Mouse (Mus musculus) heart, postnatal 0 days (tissue): ENCODE measurements around the gene Endou. TPM values are rescaled to one million over a fixed set of nuclear protein-coding genes. Genes with fewer than 3 reads are reported as not detected.

ENCODE experiments used
- ATAC-seq: fragments of 200-750 bp; cut with Nextera tagmentation; 2 replicates; pipeline ENCODE4 v1.8.0; 2017; ENCODE audit warnings: low read depth, moderate number of reproducible peaks, moderate library complexity; ENCODE audit not compliant: insufficient read depth
- DNase-seq: peaks from one replicate; pipeline ENCODE4 v3.0.0-alpha.2; 2016; ENCODE audit warnings: low spot score
- H3K27ac ChIP-seq: fragments of 300-500 bp; sonication (generic); 2 replicates; pipeline ENCODE4 v1.5.1; 2014; ENCODE audit warnings: low read depth, mild to moderate bottlenecking
- H3K27me3 ChIP-seq: fragments of 300-500 bp; sonication (generic); 2 replicates; pipeline ENCODE4 v1.6.1; 2014; ENCODE audit warnings: low read length, mixed read lengths; ENCODE audit not compliant: control insufficient read depth, insufficient read depth
- H3K36me3 ChIP-seq: fragments of 300-500 bp; sonication (generic); replicated peaks from 2 replicates; pipeline ENCODE4 v1.6.1; 2014; ENCODE audit warnings: low read length, mixed read lengths; ENCODE audit not compliant: control insufficient read depth, insufficient read depth
- H3K4me1 ChIP-seq: fragments of 300-500 bp; sonication (generic); 2 replicates; pipeline ENCODE4 v1.6.1; 2014; ENCODE audit warnings: antibody characterized with exemption; ENCODE audit not compliant: control insufficient read depth, insufficient read depth
- H3K4me2 ChIP-seq: fragments of 300-500 bp; sonication (generic); 2 replicates; pipeline ENCODE4 v1.6.1; 2014; ENCODE audit warnings: low read depth, mild to moderate bottlenecking, low read length, moderate library complexity
- H3K4me3 ChIP-seq: fragments of 300-500 bp; sonication (generic); 2 replicates; pipeline ENCODE4 v1.5.1; 2014; ENCODE audit warnings: low read depth, low read length
- H3K9ac ChIP-seq: fragments of 300-500 bp; sonication (generic); replicated peaks from 2 replicates; pipeline ENCODE4 v1.6.1; 2014; ENCODE audit warnings: low read depth, low read length, mixed read lengths
- H3K9me3 ChIP-seq: fragments of 300-500 bp; sonication (generic); replicated peaks from 2 replicates; pipeline ENCODE4 v1.6.1; 2016; ENCODE audit warnings: low read length; ENCODE audit not compliant: control insufficient read depth
- CTCF ChIP-seq: IDR thresholded peaks from 2 replicates; pipeline ENCODE4 v1.5.1; 2016; ENCODE audit warnings: antibody characterized with exemption, control low read depth, low read depth
- EP300 ChIP-seq: IDR thresholded peaks from 2 replicates; pipeline ENCODE4 v1.6.1; 2016; ENCODE audit warnings: antibody characterized with exemption, low read depth
- WGBS: fragments of 180-500 bp; shearing (Covaris S2); extraction: QIAGEN DNeasy Blood & Tissue Kit; methylation state at CpG from one replicate; pipeline ENCODE4 v1.1.7; 2014; 5-methylcytosine and 5-hydroxymethylcytosine counted together
- polyA plus RNA-seq: library from polyadenylated mRNA; unstranded; fragments of >200 nt; fragmentation: Nextera tagmentation; extraction: Ambion mirVana; gene quantifications from 2 replicates; pipeline ENCODE4 v1.2.1, GENCODE M21; 2015
- total RNA-seq: library from RNA; depleted of rRNA; stranded (reverse); fragments of >200 nt; gene quantifications from 2 replicates; pipeline ENCODE4 v1.2.3, GENCODE M21; 2014; ENCODE audit warnings: low replicate concordance

Endou gene
- total and polyA plus RNA-seq, 2 experiments from 2014 or later = 0.95 to 5.6 TPM

DNA sequence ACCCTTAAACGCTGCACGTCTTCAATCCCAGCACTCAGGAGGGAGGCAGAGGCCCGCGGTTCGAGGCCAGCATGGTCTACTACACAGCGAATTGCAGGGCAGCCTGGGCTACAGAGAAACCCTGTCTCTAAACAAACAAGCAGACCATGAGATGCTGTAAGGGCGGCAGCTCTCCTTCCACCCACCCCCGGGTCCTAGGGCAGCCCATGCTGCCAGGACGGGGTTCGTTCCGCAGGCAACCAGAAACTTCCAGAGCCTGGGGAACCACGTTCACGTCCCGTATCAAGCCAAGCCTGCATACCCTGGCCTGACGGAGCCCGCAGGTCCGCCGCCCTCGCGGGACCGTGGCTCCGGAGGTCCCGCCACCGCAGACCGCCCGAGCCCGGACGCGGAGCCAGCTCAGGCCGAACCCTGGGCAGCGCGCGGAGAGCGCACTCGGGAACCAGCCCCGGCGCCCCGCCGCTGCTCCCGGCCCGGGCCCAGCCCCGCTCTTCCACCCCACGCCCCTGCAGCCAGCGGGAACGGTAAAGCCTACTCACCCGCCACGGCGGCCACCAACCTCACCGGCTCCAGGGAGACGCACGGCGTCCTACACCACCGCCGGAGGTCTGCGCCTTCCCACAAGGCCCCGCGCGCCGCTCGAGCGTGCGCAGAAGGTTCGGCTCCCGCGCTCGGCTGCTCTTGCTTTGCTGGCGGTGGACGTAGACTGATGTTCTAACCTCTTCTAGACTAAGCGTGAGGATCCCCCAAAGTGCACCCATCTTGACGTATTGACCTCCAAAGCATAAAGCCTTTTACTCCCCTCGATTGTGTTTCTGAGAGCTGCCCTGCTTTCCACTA lies 25.7 kb downstream of the Endou start, which contains the start of gene Rpap3:
Gene Rpap3, minus strand, starts transcription at position 615 of the 840 bp plus-strand sequence.
- H3K9me3 ChIP-seq = no peaks in the 10 kb centered on the region
- H3K4me2 ChIP-seq = peak within 1 kb of the TSS; percentile 90
- peak; percentile 85 for DNase-seq
- H3K4me3 ChIP-seq = peak within 1 kb of the TSS; percentile 91
- TF ChIP-seq EP300 (no peak), CTCF (no peak)
- peak within 1 kb of the TSS; percentile 53 for H3K27ac ChIP-seq
- peak; percentile 93 for ATAC-seq
- no peaks in the 10 kb centered on the region for H3K27me3 ChIP-seq
- H3K36me3 ChIP-seq = peaks cover 25% of the 10 kb centered on the region
- H3K9ac ChIP-seq = peak within 1 kb of the TSS; percentile 85
- WGBS = under 1% methylated on average over 70 of the region's 71 CpGs
- peaks cover 5% of the 10 kb centered on the region; the same call in 1 of the 2 replicates for H3K4me1 ChIP-seq

- Histone ChIP-seq H3K27me3 (no peaks in the 10 kb centered on the region), H3K4me2 (no peak overlapping the region), H3K36me3 (peaks cover 92% of the 10 kb centered on the region), H3K4me1 (no peaks in the 10 kb centered on the region), H3K27ac (no peak overlapping the region), H3K4me3 (no peak overlapping the region), H3K9me3 (no peaks in the 10 kb centered on the region), H3K9ac (no peak overlapping the region)
- 88% methylated on average over 10 of the region's 10 CpGs for WGBS
- no peak for ATAC-seq
- no peak for TF ChIP-seq CTCF
- no peak for DNase-seq
Observed at GRCm38 (mm10) chr15:97696616-97697015, 34.5 kb downstream of the Endou start.

DNA sequence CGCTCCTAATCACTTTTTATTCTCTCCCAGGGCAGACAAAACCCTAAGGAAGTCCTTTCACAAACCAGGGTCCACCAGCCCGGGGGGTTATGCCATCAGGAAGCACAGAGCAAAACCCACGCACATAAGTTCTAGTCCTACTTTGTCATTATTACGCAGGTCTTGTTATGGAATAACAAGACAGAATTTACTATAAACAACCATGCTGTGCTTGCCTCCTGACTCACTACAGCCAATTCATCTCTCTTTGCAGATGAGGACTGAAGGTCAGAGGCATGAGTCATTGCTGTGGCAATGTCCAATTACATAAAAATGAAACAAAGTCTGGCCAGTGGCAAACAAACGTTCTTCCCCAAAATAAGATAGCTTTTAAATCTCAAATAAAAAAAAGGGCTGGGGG lies 37.7 kb downstream of the Endou start:
- no peak for DNase-seq
- Histone ChIP-seq H3K9me3 (no peaks in the 10 kb centered on the region), H3K4me3 (no peak overlapping the region), H3K27me3 (no peaks in the 10 kb centered on the region), H3K4me1 (no peaks in the 10 kb centered on the region), H3K36me3 (peaks cover 82% of the 10 kb centered on the region), H3K9ac (no peak overlapping the region), H3K4me2 (no peak overlapping the region), H3K27ac (no peak overlapping the region)
- TF ChIP-seq CTCF = no peak
- no peak for TF ChIP-seq EP300
- ATAC-seq = no peak
- 84% methylated on average over 5 of the region's 5 CpGs for WGBS

- ATAC-seq = no peak
- H3K9ac ChIP-seq = no peak overlapping the region
- H3K27ac ChIP-seq = no peak overlapping the region
- WGBS = 94% methylated on average over 9 of the region's 9 CpGs
- peaks cover 81% of the 10 kb centered on the region for H3K36me3 ChIP-seq
- H3K9me3 ChIP-seq = no peaks in the 10 kb centered on the region
- H3K4me3 ChIP-seq = no peak overlapping the region
- H3K4me2 ChIP-seq = no peak overlapping the region
- no peaks in the 10 kb centered on the region for H3K4me1 ChIP-seq
- no peaks in the 10 kb centered on the region for H3K27me3 ChIP-seq
- DNase-seq = no peak
- TF ChIP-seq CTCF (no peak), EP300 (no peak)
Observed at GRCm38 (mm10) chr15:97684118-97684517, 47.0 kb downstream of the Endou start.

- 80% methylated on average over 8 of the region's 8 CpGs for WGBS
- Histone ChIP-seq H3K4me1 (no peaks in the 10 kb centered on the region), H3K27me3 (no peaks in the 10 kb centered on the region), H3K4me3 (no peak overlapping the region), H3K9me3 (no peaks in the 10 kb centered on the region), H3K4me2 (no peak overlapping the region), H3K27ac (no peak overlapping the region), H3K36me3 (peaks cover 79% of the 10 kb centered on the region), H3K9ac (no peak overlapping the region)
- no peak for TF ChIP-seq CTCF
- TF ChIP-seq EP300 = no peak
- no peak for DNase-seq
- no peak for ATAC-seq
Observed at GRCm38 (mm10) chr15:97682053-97682452, 49.1 kb downstream of the Endou start.
